Mouse (Mus musculus): ENCODE data around the gene Ankmy2. TPM values are rescaled to one million over a fixed set of nuclear protein-coding genes. Genes with fewer than 3 reads are reported as not detected.
A peak's percentile ranks its signal among the peaks of the same experiment; 100 is the strongest.

Ankmy2 gene
- 10 to 100 TPM; 50.3 to 54.1 TPM for total RNA-seq (2021)

- DNase-seq (ENCODE audit: low spot score in 2 of 2): peak; percentile 87 to 89
- intact Hi-C loops (cut with DNase I): loop anchor here (5.0 kb wide), 3 partner anchors 44 to 259 kb away; partner anchors contain the start of gene Tspan13
These were observed at the start of gene Ankmy2 for GRCm38 (mm10) chr12:36156637-36157303. Gene Ankmy2 (plus strand): TSS chr12:36157114.

GRCm38 (mm10) chr12:36108442-36108841 lies 48.5 kb upstream of the Ankmy2 start:
- intact Hi-C loops (cut with DNase I): no loop called here
- DNase-seq (ENCODE audit: low spot score in 2 of 2): no peak

GRCm38 (mm10) chr12:36110457-36110856 lies 46.5 kb upstream of the Ankmy2 start:
- DNase-seq (ENCODE audit: low spot score in 2 of 2): no peak
- intact Hi-C loops (cut with DNase I): loop anchor here (5.0 kb wide), 2 partner anchors 47 to 213 kb away; partner anchors contain the start of genes Ankmy2 and Bzw2

GRCm38 (mm10) chr12:36111110-36111509 lies 45.8 kb upstream of the Ankmy2 start:
- intact Hi-C loops (cut with DNase I): loop anchor here (5.0 kb wide), 2 partner anchors 46 to 214 kb away; partner anchors contain the start of genes Ankmy2 and Bzw2
- DNase-seq (ENCODE audit: low spot score in 2 of 2): no peak

- intact Hi-C loops (cut with DNase I): loop anchor here (5.0 kb wide), 2 partner anchors 45 to 215 kb away; partner anchors contain the start of genes Ankmy2 and Bzw2
These were observed 44.8 kb upstream of the Ankmy2 start for GRCm38 (mm10) chr12:36112081-36112480.

GRCm38 (mm10) chr12:36117161-36117560 lies 39.8 kb upstream of the Ankmy2 start:
- intact Hi-C loops (cut with DNase I): no loop called here
- no peak for DNase-seq (ENCODE audit: low spot score in 2 of 2)

More at GRCm38 (mm10) chr12:36112081-36112480, 44.8 kb upstream of the Ankmy2 start:
- DNase-seq (ENCODE audit: low spot score in 2 of 2): peak in 1 of 2 experiments; percentile 32

GRCm38 (mm10) chr12:36119244-36119643 lies 37.7 kb upstream of the Ankmy2 start:
- intact Hi-C loops (cut with DNase I): no loop called here
- no peak for DNase-seq (ENCODE audit: low spot score in 2 of 2)

- no peak for DNase-seq (ENCODE audit: low spot score in 2 of 2)
- intact Hi-C loops (cut with DNase I): no loop called here
These were observed 30.9 kb upstream of the Ankmy2 start for GRCm38 (mm10) chr12:36126049-36126448.

GRCm38 (mm10) chr12:36129826-36130225 lies 27.1 kb upstream of the Ankmy2 start:
- no peak for DNase-seq (ENCODE audit: low spot score in 2 of 2)

GRCm38 (mm10) chr12:36132254-36132653 lies 24.7 kb upstream of the Ankmy2 start:
- DNase-seq (ENCODE audit: low spot score in 2 of 2): no peak
- intact Hi-C loops (cut with DNase I): no loop called here

More at GRCm38 (mm10) chr12:36129826-36130225, 27.1 kb upstream of the Ankmy2 start:
- intact Hi-C loops (cut with DNase I): no loop called here

- DNase-seq (ENCODE audit: low spot score in 2 of 2): no peak
- intact Hi-C loops (cut with DNase I): no loop called here
These were observed 24.2 kb upstream of the Ankmy2 start for GRCm38 (mm10) chr12:36132668-36133067.

- intact Hi-C loops (cut with DNase I): no loop called here
- DNase-seq (ENCODE audit: low spot score in 2 of 2): no peak
These were observed 23.4 kb upstream of the Ankmy2 start for GRCm38 (mm10) chr12:36133547-36133946.

- intact Hi-C loops (cut with DNase I): no loop called here
- DNase-seq (ENCODE audit: low spot score in 2 of 2): no peak
These were observed 22.8 kb upstream of the Ankmy2 start for GRCm38 (mm10) chr12:36134111-36134510.

GRCm38 (mm10) chr12:36135409-36135808 lies 21.5 kb upstream of the Ankmy2 start:
- DNase-seq (ENCODE audit: low spot score in 2 of 2): no peak
- intact Hi-C loops (cut with DNase I): no loop called here

GRCm38 (mm10) chr12:36136285-36136684 lies 20.6 kb upstream of the Ankmy2 start:
- intact Hi-C loops (cut with DNase I): no loop called here
- DNase-seq (ENCODE audit: low spot score in 2 of 2): no peak

- intact Hi-C loops (cut with DNase I): no loop called here
- DNase-seq (ENCODE audit: low spot score in 2 of 2): no peak
These were observed 19.7 kb upstream of the Ankmy2 start for GRCm38 (mm10) chr12:36137192-36137591.

GRCm38 (mm10) chr12:36140401-36140800 lies 16.5 kb upstream of the Ankmy2 start:
- intact Hi-C loops (cut with DNase I): no loop called here
- DNase-seq (ENCODE audit: low spot score in 2 of 2): no peak

GRCm38 (mm10) chr12:36146230-36147011 lies 10.5 kb upstream of the Ankmy2 start:
- DNase-seq (ENCODE audit: low spot score in 2 of 2): no peak
- intact Hi-C loops (cut with DNase I): no loop called here

GRCm38 (mm10) chr12:36150265-36150664 lies 6.6 kb upstream of the Ankmy2 start:
- no peak for DNase-seq (ENCODE audit: low spot score in 2 of 2)
- intact Hi-C loops (cut with DNase I): no loop called here

GRCm38 (mm10) chr12:36150737-36151136 lies 6.2 kb upstream of the Ankmy2 start:
- intact Hi-C loops (cut with DNase I): no loop called here
- DNase-seq (ENCODE audit: low spot score in 2 of 2): no peak

Measured in left cerebral cortex, postnatal 36 days (tissue).